Mouse (Mus musculus) naive thymus-derived CD4-positive, alpha-beta T cell, adult 5 months (primary cell): ENCODE results near the gene 1810037I17Rik. TPM values are rescaled to one million over a fixed set of nuclear protein-coding genes. Genes with fewer than 3 reads are reported as not detected.

Source experiments
- polyA plus RNA-seq: library from polyadenylated mRNA; unstranded; fragments of 100-300 nt; shearing (Covaris generic); gene quantifications from one replicate; pipeline ENCODE4 v1.2.1, GENCODE M21; 2017

1810037I17Rik gene
- polyA plus RNA-seq = 55.3 TPM

GRCm38 (mm10) chr3:122924009-122924914, at the start of gene 1810037I17Rik:
TSS of gene 1810037I17Rik (plus strand) at chr3:122924203.

DNA sequence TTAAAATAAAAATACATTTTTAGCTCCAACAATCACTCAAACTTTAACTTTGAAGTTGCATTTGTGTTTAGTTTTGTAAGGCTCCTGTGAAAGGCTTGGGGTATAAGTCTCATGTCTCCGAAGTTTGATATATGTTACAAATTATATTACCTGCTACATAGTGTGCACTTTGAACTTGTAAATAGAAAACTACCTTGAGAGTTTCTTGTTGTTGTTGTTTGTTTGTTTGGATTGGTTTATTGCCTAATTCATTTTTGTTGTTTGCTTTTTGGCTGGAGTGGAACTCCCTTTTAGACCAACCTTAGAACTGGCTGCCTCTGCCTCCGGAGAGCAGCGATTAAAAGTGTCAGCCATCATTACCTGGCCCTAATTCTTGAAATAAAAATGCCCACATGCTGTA, 29.2 kb upstream of the 1810037I17Rik start, which contains the start of gene Fabp2:
TSS of gene Fabp2 (plus strand) at position 301 of the 400 bp plus-strand sequence.

GRCm38 (mm10) chr3:122919260-122919659, 4.7 kb upstream of the 1810037I17Rik start, which contains the start of gene Gm10959:
TSS of gene Gm10959 (minus strand) at chr3:122919360.

Other genes starting within 250 kb of the 1810037I17Rik start
- 0.67 TPM for gene Pde5a, start 195.3 kb upstream of the 1810037I17Rik start, polyA plus RNA-seq
- not detected for gene Fabp2, start 29.1 kb upstream of the 1810037I17Rik start, polyA plus RNA-seq
- not detected for gene Gm10959, start 4.8 kb upstream of the 1810037I17Rik start, polyA plus RNA-seq
- gene Usp53, start 60.3 kb downstream of the 1810037I17Rik start, polyA plus RNA-seq = 50.6 TPM
- not detected for gene Myoz2, start 110.8 kb downstream of the 1810037I17Rik start, polyA plus RNA-seq